Mouse (Mus musculus): ENCODE data around the gene Cpt1c. TPM values are rescaled to one million over a fixed set of nuclear protein-coding genes. Genes with fewer than 3 reads are reported as not detected.

Cpt1c gene
- total and polyA plus RNA-seq, 3 experiments = 4.5 to 12.7 (median 10.2) TPM

DNA sequence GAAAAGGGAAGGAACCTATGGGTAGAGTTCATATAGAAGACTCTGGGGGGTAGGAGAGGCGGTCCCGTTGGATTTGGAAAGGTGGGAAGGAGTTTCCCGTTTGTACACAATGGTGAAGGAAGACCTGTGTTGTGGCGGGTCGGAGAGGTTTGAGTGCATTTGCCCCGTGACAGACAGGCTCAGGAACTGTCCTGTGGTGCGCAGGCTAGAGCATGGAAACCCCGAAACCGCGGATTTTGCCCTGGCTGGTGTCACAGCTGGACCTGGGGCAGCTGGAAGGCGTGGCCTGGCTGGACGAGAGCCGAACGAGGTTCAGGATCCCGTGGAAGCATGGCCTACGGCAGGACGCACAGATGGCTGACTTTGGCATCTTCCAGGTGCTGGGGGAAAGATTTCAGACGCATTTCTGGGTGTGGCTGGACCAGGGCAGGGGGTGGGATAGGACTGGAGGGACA is 23.9 kb upstream of the Cpt1c start, which contains the start of gene Bcl2l12:
Bcl2l12 (minus strand) TSS at position 212 of the 455 bp plus-strand sequence.
- peaks cover 3 to 28% of the 10 kb centered on the region in 2 experiments; a peak in 3 of 4 replicates for H3K4me1 ChIP-seq (ENCODE audit: control insufficient read depth in 1 of 2, insufficient read depth in 2 of 2)
- no peaks in the 10 kb centered on the region for H3K27me3 ChIP-seq (replicated peaks)
- peak; percentile 39; the same call in 1 of the 2 replicates for TF ChIP-seq MXI1 (IDR thresholded peaks at IDR 0.05; ENCODE audit: low read depth, low read length)
- peak; percentile 34; the same call in 1 of the 2 replicates for TF ChIP-seq NRF1 (IDR thresholded peaks at IDR 0.05; ENCODE audit: low read depth, low read length)
- no peak; the same call in 1 of the 2 replicates for TF ChIP-seq MAX (IDR thresholded peaks at IDR 0.05; ENCODE audit: low read length)
- no peak for TF ChIP-seq ZC3H11A (IDR thresholded peaks at IDR 0.05; ENCODE audit: low read depth, low read length)
- no peak for TF ChIP-seq TBP (conservative IDR thresholded peaks at IDR 0.05; ENCODE audit: low read depth, low read length)
- H3K36me3 ChIP-seq (replicated peaks in 1 of 2; ENCODE audit: control insufficient read depth in 1 of 2, insufficient read depth in 1 of 2, low read length in 1 of 2) = peaks cover 43 to 66% of the 10 kb centered on the region in 2 experiments
- H3K9me3 ChIP-seq (replicated peaks; ENCODE audit: low read length) = no peaks in the 10 kb centered on the region
- peak within 1 kb of the TSS; percentile 76 for H3K9ac ChIP-seq (ENCODE audit: insufficient read depth, low read depth)
- in situ Hi-C loops (cut with MboI; ENCODE audit: low pct_ligation_motif_present, low pct_unique_long_range_greater_than_20kb, low sequenced_read_pairs) (no loop called here), dilution Hi-C loops (cut with MboI; ENCODE audit: extremely low pct_ligation_motif_present, extremely low pct_unique_long_range_greater_than_20kb, low sequenced_read_pairs) (no loop called here)
- H3K79me2 ChIP-seq (replicated peaks; ENCODE audit: control insufficient read depth, extremely low read depth, insufficient read depth, poor library complexity, severe bottlenecking) = peaks cover 23% of the 10 kb centered on the region
- peak within 1 kb of the TSS; percentile 88 for H3K4me2 ChIP-seq (ENCODE audit: insufficient read depth, low read depth, poor library complexity, severe bottlenecking)
- H3K27ac ChIP-seq (ENCODE audit: insufficient read depth, low read depth) = peak within 1 kb of the TSS; percentile 82
- H3K4me3 ChIP-seq (replicated peaks in 1 of 3; ENCODE audit: low read depth in 2 of 3, low read length in 2 of 3, poor library complexity in 1 of 3) = peak within 1 kb of the TSS; percentile 67 to 96 (median 93)
- DNase-seq (ENCODE audit: extremely low read depth) = no peak

GRCm38 (mm10) chr7:44997940-44998428 is 23.3 kb upstream of the Cpt1c start:
- DNase-seq (ENCODE audit: extremely low read depth) = peak; percentile 50
- peaks cover 43 to 66% of the 10 kb centered on the region in 2 experiments for H3K36me3 ChIP-seq (replicated peaks in 1 of 2; ENCODE audit: control insufficient read depth in 1 of 2, insufficient read depth in 1 of 2, low read length in 1 of 2)
- H3K4me3 ChIP-seq (replicated peaks in 1 of 3; ENCODE audit: low read depth in 2 of 3, low read length in 2 of 3, poor library complexity in 1 of 3) = peak overlapping the region; percentile 67 to 96 (median 93)
- H3K27ac ChIP-seq (ENCODE audit: insufficient read depth, low read depth) = peak overlapping the region; percentile 82
- H3K27me3 ChIP-seq (replicated peaks) = no peaks in the 10 kb centered on the region
- H3K79me2 ChIP-seq (replicated peaks; ENCODE audit: control insufficient read depth, extremely low read depth, insufficient read depth, poor library complexity, severe bottlenecking) = peaks cover 23% of the 10 kb centered on the region
- H3K4me1 ChIP-seq (ENCODE audit: control insufficient read depth in 1 of 2, insufficient read depth in 2 of 2) = peaks cover 3 to 28% of the 10 kb centered on the region in 2 experiments; a peak in 3 of 4 replicates
- H3K9me3 ChIP-seq (replicated peaks; ENCODE audit: low read length) = no peaks in the 10 kb centered on the region
- in situ Hi-C loops (cut with MboI; ENCODE audit: low pct_ligation_motif_present, low pct_unique_long_range_greater_than_20kb, low sequenced_read_pairs) (no loop called here), dilution Hi-C loops (cut with MboI; ENCODE audit: extremely low pct_ligation_motif_present, extremely low pct_unique_long_range_greater_than_20kb, low sequenced_read_pairs) (no loop called here)
- TF ChIP-seq RCOR1 (conservative IDR thresholded peaks at IDR 0.05; ENCODE audit: low read depth, low read length) (peak; percentile 58; the same call in 1 of the 2 replicates), BHLHE40 (IDR thresholded peaks at IDR 0.05; ENCODE audit: low read depth, low read length) (no peak), POLR2AphosphoS2 (IDR thresholded peaks at IDR 0.05; ENCODE audit: low read depth, low read length) (peak; percentile 71; the same call in 1 of the 2 replicates), KAT2A (IDR thresholded peaks at IDR 0.05; ENCODE audit: insufficient replicate concordance, low read length) (0 out of 2 replicates have a peak, but pooled peaks have one; percentile 12), CHD1 (IDR thresholded peaks at IDR 0.05; ENCODE audit: low read depth, low read length) (0 out of 2 replicates have a peak, but pooled peaks have one; percentile 51), SIN3A (IDR thresholded peaks at IDR 0.05; ENCODE audit: low read length) (peak; percentile 74; the same call in 1 of the 2 replicates), MXI1 (IDR thresholded peaks at IDR 0.05; ENCODE audit: low read depth, low read length) (peak; percentile 60), MAX (IDR thresholded peaks at IDR 0.05; ENCODE audit: low read length) (peak; percentile 65), UBTF (IDR thresholded peaks at IDR 0.05; ENCODE audit: low read depth, low read length) (peak; percentile 21; the same call in 1 of the 2 replicates), POLR2A (IDR thresholded peaks at IDR 0.05; ENCODE audit: low read depth, low read length) (no peak)
- peak overlapping the region; percentile 88 for H3K4me2 ChIP-seq (ENCODE audit: insufficient read depth, low read depth, poor library complexity, severe bottlenecking)
- H3K9ac ChIP-seq (ENCODE audit: insufficient read depth, low read depth) = peak overlapping the region; percentile 76

All from CH12.LX (cell line).